Mouse (Mus musculus) testis, adult 2 months (tissue): Measurements from ENCODE around the gene Mblac2.

Experiments used
- CTCF ChIP-seq: fragments of 200-500 bp; IDR thresholded peaks from 2 replicates; pipeline ENCODE4 v1.5.1; 2012; ENCODE audit warnings: low read depth, mild to moderate bottlenecking, inconsistent platforms, low read length, moderate library complexity; ENCODE audit not compliant: control insufficient read depth, insufficient read depth, insufficient replicate concordance
- POLR2A ChIP-seq: fragments of 200-500 bp; IDR thresholded peaks from 2 replicates; pipeline ENCODE4 v1.6.1; 2012; ENCODE audit warnings: low read depth, mild to moderate bottlenecking, inconsistent platforms, low read length, moderate library complexity; ENCODE audit not compliant: control insufficient read depth

DNA sequence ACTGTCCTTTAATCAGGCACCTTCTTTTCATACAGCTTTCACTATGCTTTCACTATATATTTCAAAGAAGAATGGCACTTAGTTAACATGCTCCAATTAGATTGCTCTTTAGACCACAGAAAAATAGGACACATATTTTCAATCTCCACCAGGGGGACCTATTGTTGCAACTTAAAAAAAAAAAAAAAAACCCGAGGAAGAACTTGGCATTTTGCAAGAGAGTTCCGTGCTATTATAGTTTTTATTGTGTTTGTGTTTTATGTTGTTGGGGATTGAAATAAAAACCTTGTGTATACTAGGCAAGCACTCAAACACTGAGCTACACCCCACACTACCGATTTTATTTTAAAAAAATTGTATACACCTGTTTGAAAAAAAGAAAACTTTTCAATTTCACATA is 90.0 kb downstream of the Mblac2 start:
- TF ChIP-seq CTCF (no peak), POLR2A (no peak)
